In the genomic region with DNA sequence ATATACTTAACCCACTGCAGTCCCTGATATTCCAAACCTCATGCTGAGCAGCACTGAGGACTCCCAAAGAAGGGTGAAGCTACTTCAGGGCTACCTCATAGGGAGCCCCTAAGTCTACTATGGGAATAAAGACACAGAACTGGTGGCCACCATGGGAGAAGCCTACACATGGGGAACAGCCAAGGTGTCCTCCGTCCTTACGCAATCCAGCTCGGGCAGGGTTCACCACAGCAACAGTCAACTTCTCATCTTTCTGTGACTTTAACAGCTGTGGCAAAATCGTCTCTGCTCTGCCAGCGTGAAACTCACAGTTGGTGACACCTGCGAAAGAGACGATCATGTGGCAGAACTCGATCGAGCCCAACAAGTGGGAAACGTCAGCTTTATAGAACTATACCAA, we compare ENCODE assay signal across 31 mouse cellular contexts. TPM values are rescaled to one million over a fixed set of nuclear protein-coding genes. Genes with fewer than 3 reads are reported as not detected.
A peak's percentile ranks its signal among the peaks of the same experiment; 100 is the strongest.
DNase-seq lines count a peak whose midpoint lies in the region; ATAC-seq and TF ChIP-seq lines count a peak whose summit lies in the region.
"Had no signal": no experiment of that assay in that cellular context is flagged by ENCODE, and none has a peak within 500 bp of the region (broad histone marks: within the 10 kb centered on the region; RNA-seq: fewer than 3 reads in every experiment).

No protein-coding gene starts in this region.

- no peaks in the 10 kb centered on the region for H3K9me3 ChIP-seq in liver, embryonic 11.5 days (ENCODE audit: control insufficient read depth, low read length)
- H3K9me3 ChIP-seq: embryonic facial prominence, embryonic 12.5 days; embryonic facial prominence, embryonic 15.5 days; forebrain, embryonic 12.5 days; forebrain, embryonic 15.5 days; hindbrain, embryonic 12.5 days; hindbrain, embryonic 15.5 days had no signal

- peaks cover 12% of the 10 kb centered on the region for H3K36me3 ChIP-seq in liver, adult 2 months (ENCODE audit: control insufficient read depth, insufficient read depth, low read length)
- H3K36me3 ChIP-seq in liver, embryonic 11.5 days (ENCODE audit: control insufficient read depth, insufficient read depth, low read length), result peaks cover 3% of the 10 kb centered on the region; the same call in 1 of the 2 replicates
- H3K36me3 ChIP-seq: embryonic facial prominence, embryonic 12.5 days; embryonic facial prominence, embryonic 15.5 days; forebrain, embryonic 12.5 days; forebrain, embryonic 15.5 days; hindbrain, embryonic 12.5 days; hindbrain, embryonic 15.5 days had no signal

- ATAC-seq in liver, embryonic 11.5 days (replicated peaks; ENCODE audit: low FRiP score), result no peak
- peak; percentile 58 for ATAC-seq in megakaryocyte progenitor cell, adult 5-6 weeks (replicated peaks; ENCODE audit: poor library complexity)
- ATAC-seq: activated CD4-positive, CD25-positive, alpha-beta regulatory T cell, adult 4 months; forebrain, embryonic 15.5 days had no signal

- H3K4me1 ChIP-seq in liver, adult 2 months (ENCODE audit: control insufficient read depth, insufficient read depth, low read length), result no peaks in the 10 kb centered on the region
- no peaks in the 10 kb centered on the region for H3K4me1 ChIP-seq in liver, embryonic 11.5 days (replicated peaks; ENCODE audit: control insufficient read depth, insufficient read depth, low read length)
- H3K4me1 ChIP-seq: embryonic facial prominence, embryonic 12.5 days; embryonic facial prominence, embryonic 15.5 days; forebrain, embryonic 12.5 days; forebrain, embryonic 15.5 days; hindbrain, embryonic 12.5 days; hindbrain, embryonic 15.5 days had no signal

- no peaks in the 10 kb centered on the region for H3K79me2 ChIP-seq in liver, adult 2 months (ENCODE audit: control insufficient read depth, insufficient read depth, low read length)

- no peak overlapping the region for H3K9ac ChIP-seq in liver, adult 2 months (ENCODE audit: low read depth, low read length)
- no peak overlapping the region for H3K9ac ChIP-seq in liver, embryonic 11.5 days (ENCODE audit: low read depth, low read length)
- H3K9ac ChIP-seq: embryonic facial prominence, embryonic 12.5 days; embryonic facial prominence, embryonic 15.5 days; forebrain, embryonic 12.5 days; forebrain, embryonic 15.5 days; hindbrain, embryonic 12.5 days; hindbrain, embryonic 15.5 days had no signal

- H3K4me3 ChIP-seq in liver, adult 2 months (ENCODE audit: insufficient read depth, low read depth, low read length), result no peak overlapping the region
- no peak overlapping the region for H3K4me3 ChIP-seq in liver, embryonic 11.5 days (ENCODE audit: low read depth, low read length)
- H3K4me3 ChIP-seq: embryonic facial prominence, embryonic 12.5 days; embryonic facial prominence, embryonic 15.5 days; forebrain, embryonic 12.5 days; forebrain, embryonic 15.5 days; hindbrain, embryonic 12.5 days; hindbrain, embryonic 15.5 days had no signal

- peak; percentile 28 for DNase-seq in liver, adult 2 months (ENCODE audit: extremely low read depth, low read depth, low spot score)
- no peak for DNase-seq in liver, embryonic 11.5 days (ENCODE audit: low spot score)
- DNase-seq in thymus, postnatal 10 days (ENCODE audit: low spot score in 2 of 2), result peak; percentile 3 to 5
- no peak for DNase-seq in thymus, adult 18-20 months
- peak; percentile 7 for DNase-seq in thymus, postnatal 4 days
- DNase-seq in left cerebral cortex, postnatal 4 days, result no peak
- no peak for DNase-seq in cerebellum, adult 18-20 months
- DNase-seq: adrenal gland, adult 8-10 months; adrenal gland, postnatal 25 days; cerebellum, adult 2 months; cerebellum, adult 9-11 months; cerebellum, postnatal 25 days; gastrocnemius, postnatal 25 days; heart, adult 11 months had no signal

- intact Hi-C loops in left cerebral cortex, postnatal 4 days (cut with DNase I), result no loop called here

- TF ChIP-seq CTCF in liver, adult 2 months (IDR thresholded peaks at IDR 0.05; ENCODE audit: low read depth, low read length), result no peak

- H3K27me3 ChIP-seq in liver, adult 2 months (ENCODE audit: control insufficient read depth, insufficient read depth, low read length), result no peaks in the 10 kb centered on the region
- H3K27me3 ChIP-seq in liver, embryonic 11.5 days (replicated peaks; ENCODE audit: control insufficient read depth, insufficient read depth, low read length), result no peaks in the 10 kb centered on the region
- H3K27me3 ChIP-seq: embryonic facial prominence, embryonic 12.5 days; embryonic facial prominence, embryonic 15.5 days; forebrain, embryonic 15.5 days; hindbrain, embryonic 12.5 days; hindbrain, embryonic 15.5 days had no signal

- no peak for TF ChIP-seq POLR2A in liver, adult 2 months (IDR thresholded peaks at IDR 0.05; ENCODE audit: extremely low read depth, insufficient read depth, low read length)

- no peak overlapping the region for H3K27ac ChIP-seq in liver, adult 2 months (replicated peaks; ENCODE audit: insufficient read depth, low read depth, low read length)
- H3K27ac ChIP-seq in liver, embryonic 11.5 days (ENCODE audit: low read depth, low read length), result no peak overlapping the region
- H3K27ac ChIP-seq: embryonic facial prominence, embryonic 12.5 days; embryonic facial prominence, embryonic 15.5 days; forebrain, embryonic 12.5 days; forebrain, embryonic 15.5 days; hindbrain, embryonic 12.5 days; hindbrain, embryonic 15.5 days had no signal

- WGBS in liver, adult 2 months, result 60% methylated on average over 10 of the region's 10 CpGs
- 90% methylated on average over 10 of the region's 10 CpGs for WGBS in liver, embryonic 11.5 days

- no peak overlapping the region for H3K4me2 ChIP-seq in liver, embryonic 11.5 days
- H3K4me2 ChIP-seq: embryonic facial prominence, embryonic 12.5 days; embryonic facial prominence, embryonic 15.5 days; forebrain, embryonic 12.5 days; forebrain, embryonic 15.5 days; heart, embryonic 11.5 days; hindbrain, embryonic 12.5 days; hindbrain, embryonic 15.5 days had no signal

RNA-seq across cellular contexts. Expression of gene Nox1, which starts 16.5 kb away (rescaled TPM):
- not detected in 2 replicates for total RNA-seq in liver, adult 2 months (2014; rRNA removed)
- not detected in 2 replicates for polyA plus RNA-seq in liver, adult 2 months (2012; rRNA removed)
- polyA plus RNA-seq in liver, embryonic 11.5 days (2014; fragmentation: Nextera tagmentation; extraction: Ambion mirVana), result 0.07 and 0.34 TPM in 2 replicates
- total RNA-seq in megakaryocyte progenitor cell, adult 5-6 weeks (2015), result not detected in 2 replicates
- total RNA-seq in megakaryocyte progenitor cell, adult 5-6 weeks (2017), result 0.04 TPM in 1 of 2 replicates, not detected in the other
- total RNA-seq in left cerebral cortex, postnatal 4 days (2021), result not detected
- polyA plus RNA-seq: embryonic facial prominence, embryonic 12.5 days; embryonic facial prominence, embryonic 15.5 days; forebrain, embryonic 15.5 days; hindbrain, embryonic 15.5 days had no signal

RNA-seq across cellular contexts. Expression of gene Trmt2b, which starts 38.5 kb away (rescaled TPM):
- 25.2 and 27.3 TPM in 2 replicates for total RNA-seq in liver, adult 2 months (2014; rRNA removed)
- 9.2 and 10.0 TPM in 2 replicates for polyA plus RNA-seq in liver, adult 2 months (2012; rRNA removed)
- polyA plus RNA-seq in liver, embryonic 11.5 days (2014; fragmentation: Nextera tagmentation; extraction: Ambion mirVana), result 18.1 and 19.1 TPM in 2 replicates
- 29.4 and 32.6 TPM in 2 replicates for total RNA-seq in megakaryocyte progenitor cell, adult 5-6 weeks (2015)
- 35.6 and 37.4 TPM in 2 replicates for total RNA-seq in megakaryocyte progenitor cell, adult 5-6 weeks (2017)
- total RNA-seq in left cerebral cortex, postnatal 4 days (2021), result 1 to 10 TPM; 2.5 to 4.1 TPM

RNA-seq across cellular contexts. Expression of gene Arl13a, which starts 51.0 kb away (rescaled TPM):
- total RNA-seq in liver, adult 2 months (2014; rRNA removed), result not detected in 2 replicates
- polyA plus RNA-seq in liver, adult 2 months (2012; rRNA removed), result not detected in 2 replicates
- not detected in 2 replicates for polyA plus RNA-seq in liver, embryonic 11.5 days (2014; fragmentation: Nextera tagmentation; extraction: Ambion mirVana)
- total RNA-seq in megakaryocyte progenitor cell, adult 5-6 weeks (2015), result not detected in 2 replicates
- total RNA-seq in megakaryocyte progenitor cell, adult 5-6 weeks (2017), result not detected in 2 replicates
- not detected for total RNA-seq in left cerebral cortex, postnatal 4 days (2021)
- total RNA-seq: adrenal gland, adult 8-10 months; adrenal gland, postnatal 25 days; common myeloid progenitor, adult 5-6 weeks; ES-E14; gastrocnemius, postnatal 25 days; heart, adult 8-10 months; heart, postnatal 25 days; hematopoietic stem cell, adult 5-6 weeks had no signal
- polyA plus RNA-seq: brain, embryonic 14.5 days; cerebellum, adult 2 months; embryonic facial prominence, embryonic 12.5 days; embryonic facial prominence, embryonic 15.5 days; forebrain, embryonic 12.5 days; forebrain, embryonic 15.5 days; heart, embryonic 14.5 days; heart, postnatal 0 days; hindbrain, embryonic 12.5 days; hindbrain, embryonic 15.5 days had no signal

RNA-seq across cellular contexts. Expression of gene Tmem35a, which starts 56.8 kb away (rescaled TPM):
- total RNA-seq in liver, adult 2 months (2014; rRNA removed), result 0.18 and 1.1 TPM in 2 replicates
- polyA plus RNA-seq in liver, adult 2 months (2012; rRNA removed), result 0.04 TPM in 2 replicates
- 0.66 and 0.86 TPM in 2 replicates for polyA plus RNA-seq in liver, embryonic 11.5 days (2014; fragmentation: Nextera tagmentation; extraction: Ambion mirVana)
- total RNA-seq in megakaryocyte progenitor cell, adult 5-6 weeks (2015), result not detected in 2 replicates
- not detected in 2 replicates for total RNA-seq in megakaryocyte progenitor cell, adult 5-6 weeks (2017)
- 100 to 1,000 TPM; 112 to 117 TPM for total RNA-seq in left cerebral cortex, postnatal 4 days (2021)
- total RNA-seq: common myeloid progenitor, adult 5-6 weeks had no signal
- polyA plus RNA-seq: activated CD4-positive, CD25-positive, alpha-beta regulatory T cell, adult 4 months had no signal

Comparison
In these comparisons a context has a peak if more than half of its experiments do, and no peak if none do; other contexts are left out.
1. DNase-seq: peak in liver, adult 2 months (single experiment), thymus, postnatal 10 days (2 of 2) and thymus, postnatal 4 days (single experiment); none in liver, embryonic 11.5 days (single experiment), thymus, adult 18-20 months (0 of 2), left cerebral cortex, postnatal 4 days (single experiment) and cerebellum, adult 18-20 months (0 of 2).